Mouse (Mus musculus) limb, embryonic 12.5 days (tissue): ENCODE results near the gene Itgad. TPM values are rescaled to one million over a fixed set of nuclear protein-coding genes. Genes with fewer than 3 reads are reported as not detected.
"Not testable (repeated sequence)": the region's sequence is repeated elsewhere in the genome, so short reads cannot be mapped to it uniquely, and the experiment has no call there.

Experiments used
- ATAC-seq: fragments of 200-750 bp; cut with Nextera tagmentation; 2 replicates; pipeline ENCODE4 v1.8.0; 2017; ENCODE audit warnings: low read depth, moderate TSS enrichment; ENCODE audit not compliant: insufficient number of reproducible peaks, insufficient read depth, low FRiP score, low TSS enrichment
- H3K27ac ChIP-seq: fragments of 300-500 bp; sonication (generic); 2 replicates; pipeline ENCODE4 v1.5.1; 2016; ENCODE audit warnings: mild to moderate bottlenecking, moderate library complexity
- H3K27me3 ChIP-seq: fragments of 300-500 bp; sonication (generic); 2 replicates; pipeline ENCODE4 v1.6.1; 2016; ENCODE audit warnings: mild to moderate bottlenecking, moderate library complexity
- H3K36me3 ChIP-seq: fragments of 300-500 bp; sonication (generic); 2 replicates; pipeline ENCODE4 v1.6.1; 2016; ENCODE audit warnings: mild to moderate bottlenecking, moderate library complexity
- H3K4me1 ChIP-seq: fragments of 300-500 bp; sonication (generic); replicated peaks from 2 replicates; pipeline ENCODE4 v1.6.1; 2016
- H3K4me2 ChIP-seq: fragments of 300-500 bp; sonication (generic); 2 replicates; pipeline ENCODE4 v1.6.1; 2016; ENCODE audit warnings: mild to moderate bottlenecking, moderate library complexity
- H3K4me3 ChIP-seq: fragments of 300-500 bp; sonication (generic); replicated peaks from 2 replicates; pipeline ENCODE4 v1.5.1; 2016; ENCODE audit warnings: mild to moderate bottlenecking
- H3K9ac ChIP-seq: fragments of 300-500 bp; sonication (generic); replicated peaks from 2 replicates; pipeline ENCODE4 v1.6.1; 2016; ENCODE audit warnings: mild to moderate bottlenecking, moderate library complexity
- H3K9me3 ChIP-seq: fragments of 300-500 bp; sonication (generic); 2 replicates; pipeline ENCODE4 v1.6.1; 2016; ENCODE audit warnings: mild to moderate bottlenecking, moderate library complexity
- WGBS: fragments of 180-500 bp; shearing (Covaris S2); methylation state at CpG from one replicate; pipeline ENCODE4 v1.1.7; 2016; 5-methylcytosine and 5-hydroxymethylcytosine counted together
- polyA plus RNA-seq: library from polyadenylated mRNA; unstranded; fragments of >200 nt; fragmentation: Nextera tagmentation; extraction: Ambion mirVana; gene quantifications from 2 replicates; pipeline ENCODE4 v1.2.1, GENCODE M21; 2016

The Itgad gene
- polyA plus RNA-seq, 1 experiment from 2014 or later: not detected

- no peak for ATAC-seq
- H3K27ac ChIP-seq: no peak overlapping the region
- no peaks in the 10 kb centered on the region for H3K4me1 ChIP-seq
- no peak overlapping the region for H3K9ac ChIP-seq
- H3K36me3 ChIP-seq: no peaks in the 10 kb centered on the region
- no peaks in the 10 kb centered on the region for H3K27me3 ChIP-seq
- H3K4me3 ChIP-seq: no peak overlapping the region
- WGBS: 90% methylated on average over 5 of the region's 5 CpGs
- no peaks in the 10 kb centered on the region for H3K9me3 ChIP-seq
- H3K4me2 ChIP-seq: no peak overlapping the region
These were observed 22.0 kb upstream of the Itgad start for GRCm38 (mm10) chr7:128132148-128132547.

- 90% methylated on average over 2 of the region's 2 CpGs for WGBS
These were observed 20.6 kb upstream of the Itgad start for GRCm38 (mm10) chr7:128133596-128133995.

GRCm38 (mm10) chr7:128136927-128137326 is 17.2 kb upstream of the Itgad start:
- 32% methylated on average over 4 of the region's 4 CpGs for WGBS
- no peak for ATAC-seq
- H3K4me2 ChIP-seq: no peak overlapping the region
- no peaks in the 10 kb centered on the region for H3K4me1 ChIP-seq
- no peak overlapping the region for H3K4me3 ChIP-seq
- H3K27me3 ChIP-seq: no peaks in the 10 kb centered on the region
- no peak overlapping the region for H3K27ac ChIP-seq
- H3K9ac ChIP-seq: no peak overlapping the region
- H3K36me3 ChIP-seq: no peaks in the 10 kb centered on the region
- no peaks in the 10 kb centered on the region for H3K9me3 ChIP-seq

More at GRCm38 (mm10) chr7:128133596-128133995, 20.6 kb upstream of the Itgad start:
- Histone ChIP-seq H3K4me2 (no peak overlapping the region), H3K9me3 (no peaks in the 10 kb centered on the region), H3K36me3 (no peaks in the 10 kb centered on the region), H3K9ac (no peak overlapping the region), H3K27me3 (no peaks in the 10 kb centered on the region), H3K4me1 (no peaks in the 10 kb centered on the region), H3K27ac (no peak overlapping the region), H3K4me3 (no peak overlapping the region)
- ATAC-seq: no peak

- WGBS: 92% methylated on average over 6 of the region's 6 CpGs
- no peaks in the 10 kb centered on the region for H3K36me3 ChIP-seq
- H3K9ac ChIP-seq: no peak overlapping the region
- H3K27me3 ChIP-seq: peaks cover 3% of the 10 kb centered on the region; the same call in 1 of the 2 replicates
- H3K4me2 ChIP-seq: no peak overlapping the region
- no peaks in the 10 kb centered on the region for H3K9me3 ChIP-seq
- H3K4me1 ChIP-seq: no peaks in the 10 kb centered on the region
- H3K27ac ChIP-seq: no peak overlapping the region
- H3K4me3 ChIP-seq: no peak overlapping the region
- no peak for ATAC-seq
These were observed 14.6 kb upstream of the Itgad start for GRCm38 (mm10) chr7:128139611-128140010.

- 73% methylated on average over 8 of the region's 8 CpGs for WGBS
These were observed 3.2 kb upstream of the Itgad start for GRCm38 (mm10) chr7:128150970-128151369.

GRCm38 (mm10) chr7:128154924-128155323 is 748 bp downstream of the Itgad start:
- no peaks in the 10 kb centered on the region for H3K4me1 ChIP-seq
- no peak overlapping the region for H3K27ac ChIP-seq
- H3K36me3 ChIP-seq: no peaks in the 10 kb centered on the region
- H3K4me3 ChIP-seq: no peak overlapping the region
- H3K4me2 ChIP-seq: no peak overlapping the region
- H3K9me3 ChIP-seq: no peaks in the 10 kb centered on the region
- no peak overlapping the region for H3K9ac ChIP-seq
- no peaks in the 10 kb centered on the region for H3K27me3 ChIP-seq
- ATAC-seq: no peak
- 66% methylated on average over 10 of the region's 10 CpGs for WGBS

More at GRCm38 (mm10) chr7:128150970-128151369, 3.2 kb upstream of the Itgad start:
- Histone ChIP-seq H3K36me3 (no peaks in the 10 kb centered on the region), H3K4me2 (no peak overlapping the region), H3K9ac (no peak overlapping the region), H3K27ac (no peak overlapping the region), H3K27me3 (no peaks in the 10 kb centered on the region), H3K4me3 (no peak overlapping the region), H3K9me3 (no peaks in the 10 kb centered on the region), H3K4me1 (no peaks in the 10 kb centered on the region)
- ATAC-seq: no peak

DNA sequence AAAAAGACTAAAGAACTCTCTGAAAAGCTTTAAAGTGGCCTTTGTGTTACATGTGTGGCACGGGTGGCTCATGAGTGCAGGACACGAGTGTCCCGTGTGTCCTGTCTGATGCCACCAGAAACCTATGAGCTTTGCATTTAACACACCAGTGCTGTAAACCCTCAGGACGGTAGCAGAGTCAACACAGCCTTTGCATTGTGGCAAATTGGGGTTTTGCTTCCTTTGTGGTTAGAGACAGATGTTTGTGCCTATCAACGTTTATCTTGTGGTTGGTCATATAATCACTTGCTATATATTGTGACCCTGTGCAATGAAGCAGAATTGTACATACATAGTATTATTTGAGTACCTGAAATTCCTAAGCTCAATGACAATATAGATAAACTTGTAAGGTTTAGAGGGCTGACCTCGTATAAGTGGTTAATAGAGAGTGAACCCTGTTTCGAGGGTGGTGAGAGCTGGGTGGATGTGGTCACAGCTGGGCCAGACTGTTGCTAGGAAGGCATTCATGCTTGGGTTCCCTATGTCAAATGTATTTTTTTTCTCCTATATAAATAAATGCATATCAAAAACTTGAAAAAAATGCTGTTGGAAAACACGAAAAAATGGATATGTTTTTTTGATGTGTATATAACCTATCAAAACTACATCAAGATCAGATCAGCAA is 4.6 kb downstream of the Itgad start:
- not testable (repeated sequence) for H3K4me3 ChIP-seq

GRCm38 (mm10) chr7:128164001-128164400 is 9.8 kb downstream of the Itgad start:
- Histone ChIP-seq H3K9me3 (no peaks in the 10 kb centered on the region), H3K4me2 (no peak overlapping the region), H3K4me1 (no peaks in the 10 kb centered on the region), H3K36me3 (no peaks in the 10 kb centered on the region), H3K4me3 (no peak overlapping the region), H3K9ac (no peak overlapping the region), H3K27ac (no peak overlapping the region), H3K27me3 (no peaks in the 10 kb centered on the region)
- no peak for ATAC-seq
- WGBS: 93% methylated on average over 4 of the region's 4 CpGs

More for the DNA sequence above, 4.6 kb downstream of the Itgad start:
- not testable (repeated sequence) for H3K36me3 ChIP-seq, H3K4me2 ChIP-seq, H3K9me3 ChIP-seq, ATAC-seq, H3K27ac ChIP-seq, H3K9ac ChIP-seq, H3K27me3 ChIP-seq, H3K4me1 ChIP-seq
- WGBS: 69% methylated on average over 8 of the region's 8 CpGs

GRCm38 (mm10) chr7:128166391-128166790 is 12.2 kb downstream of the Itgad start:
- ATAC-seq: no peak
- Histone ChIP-seq H3K27ac (no peak overlapping the region), H3K4me3 (no peak overlapping the region), H3K27me3 (no peaks in the 10 kb centered on the region), H3K9ac (no peak overlapping the region), H3K4me2 (no peak overlapping the region), H3K4me1 (no peaks in the 10 kb centered on the region), H3K9me3 (no peaks in the 10 kb centered on the region), H3K36me3 (no peaks in the 10 kb centered on the region)
- 92% methylated on average over 7 of the region's 7 CpGs for WGBS

DNA sequence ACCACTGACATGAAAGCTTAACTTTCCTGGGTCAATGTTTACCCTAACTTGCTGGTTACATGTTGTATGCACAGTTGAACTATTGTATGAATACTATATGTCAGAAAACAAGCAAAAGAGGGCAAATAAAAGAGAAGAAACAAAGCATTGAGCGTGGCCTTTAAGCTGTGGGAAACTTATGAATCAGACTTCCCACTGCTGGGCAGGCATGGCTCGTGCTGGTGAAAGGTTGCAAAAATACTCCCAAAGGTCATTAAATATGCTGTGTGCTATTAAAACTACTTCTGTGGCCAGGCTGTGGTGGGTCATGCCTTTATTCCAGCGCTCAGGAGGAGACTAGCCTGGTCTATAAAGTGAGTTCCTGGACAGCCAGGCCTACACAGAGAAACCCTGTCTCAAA is 15.8 kb downstream of the Itgad start:
- H3K36me3 ChIP-seq: no peaks in the 10 kb centered on the region
- WGBS: 63% methylated on average over 3 of the region's 3 CpGs
- H3K9ac ChIP-seq: no peak overlapping the region
- H3K4me2 ChIP-seq: no peak overlapping the region
- no peaks in the 10 kb centered on the region for H3K27me3 ChIP-seq
- no peak overlapping the region for H3K4me3 ChIP-seq
- H3K27ac ChIP-seq: no peak overlapping the region
- H3K4me1 ChIP-seq: no peaks in the 10 kb centered on the region
- H3K9me3 ChIP-seq: no peaks in the 10 kb centered on the region
- no peak for ATAC-seq

- no peaks in the 10 kb centered on the region for H3K27me3 ChIP-seq
- no peaks in the 10 kb centered on the region for H3K4me1 ChIP-seq
- H3K4me2 ChIP-seq: no peak overlapping the region
- H3K9ac ChIP-seq: no peak overlapping the region
- no peak for ATAC-seq
- no peak overlapping the region for H3K4me3 ChIP-seq
- H3K36me3 ChIP-seq: no peaks in the 10 kb centered on the region
- no peak overlapping the region for H3K27ac ChIP-seq
- WGBS: 75% methylated on average over 2 of the region's 2 CpGs
- H3K9me3 ChIP-seq: no peaks in the 10 kb centered on the region
These were observed 24.2 kb downstream of the Itgad start for GRCm38 (mm10) chr7:128178385-128178784.

DNA sequence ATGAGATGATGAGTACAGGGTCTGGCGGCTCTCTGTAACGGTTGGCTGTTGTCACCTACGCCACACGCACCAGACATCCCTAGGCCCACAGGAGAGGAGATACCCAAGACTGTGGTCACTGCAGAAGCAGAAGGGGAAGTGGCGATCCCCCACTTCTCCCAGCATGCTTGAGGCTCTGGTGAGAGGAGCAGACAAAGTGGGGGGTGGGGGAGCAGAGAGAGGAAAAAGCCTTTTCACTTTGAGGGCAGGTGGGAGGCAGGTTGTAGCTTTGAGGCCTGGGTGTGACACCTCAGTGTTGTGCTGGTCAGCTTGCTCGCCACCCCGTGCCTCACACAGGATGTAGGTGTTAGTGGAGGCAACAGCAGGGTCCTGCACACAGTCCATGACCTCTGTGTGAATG is 25.9 kb downstream of the Itgad start:
- Histone ChIP-seq H3K27me3 (no peaks in the 10 kb centered on the region), H3K9ac (no peak overlapping the region), H3K4me3 (no peak overlapping the region), H3K36me3 (no peaks in the 10 kb centered on the region), H3K9me3 (no peaks in the 10 kb centered on the region), H3K27ac (no peak overlapping the region), H3K4me1 (no peaks in the 10 kb centered on the region), H3K4me2 (no peak overlapping the region)
- ATAC-seq: no peak
- WGBS: 68% methylated on average over 7 of the region's 7 CpGs
